Mouse (Mus musculus) intestine, embryonic 15.5 days (tissue): ENCODE results near the gene Tapbpl. TPM values are rescaled to one million over a fixed set of nuclear protein-coding genes. Genes with fewer than 3 reads are reported as not detected.

Experiments
- ATAC-seq: fragments of 200-750 bp; cut with Nextera tagmentation; 2 replicates; pipeline ENCODE4 v1.8.0; 2017; ENCODE audit warnings: moderate TSS enrichment, moderate library complexity
- H3K27ac ChIP-seq: fragments of 300-500 bp; sonication (generic); 2 replicates; pipeline ENCODE4 v1.5.1; 2015; ENCODE audit warnings: mild to moderate bottlenecking, inconsistent platforms
- H3K27me3 ChIP-seq: fragments of 300-500 bp; sonication (generic); replicated peaks from 2 replicates; pipeline ENCODE4 v1.6.1; 2015; ENCODE audit warnings: inconsistent platforms
- H3K36me3 ChIP-seq: fragments of 300-500 bp; sonication (generic); 2 replicates; pipeline ENCODE4 v1.6.1; 2015; ENCODE audit warnings: inconsistent platforms
- H3K4me1 ChIP-seq: fragments of 300-500 bp; sonication (generic); replicated peaks from 2 replicates; pipeline ENCODE4 v1.6.1; 2015; ENCODE audit warnings: inconsistent platforms
- H3K4me2 ChIP-seq: fragments of 300-500 bp; sonication (generic); replicated peaks from 2 replicates; pipeline ENCODE4 v1.6.1; 2015; ENCODE audit warnings: mild to moderate bottlenecking, inconsistent platforms
- H3K4me3 ChIP-seq: fragments of 300-500 bp; sonication (generic); replicated peaks from 2 replicates; pipeline ENCODE4 v1.5.1; 2015; ENCODE audit warnings: inconsistent platforms
- H3K9ac ChIP-seq: fragments of 300-500 bp; sonication (generic); 2 replicates; pipeline ENCODE4 v1.6.1; 2015; ENCODE audit warnings: inconsistent platforms
- H3K9me3 ChIP-seq: fragments of 300-500 bp; sonication (generic); 2 replicates; pipeline ENCODE4 v1.6.1; 2016; ENCODE audit warnings: inconsistent platforms
- WGBS: fragments of 180-500 bp; shearing (Covaris S2); methylation state at CpG from one replicate; pipeline ENCODE4 v1.1.7; 2015; 5-methylcytosine and 5-hydroxymethylcytosine counted together
- polyA plus RNA-seq: library from polyadenylated mRNA; unstranded; fragments of >200 nt; fragmentation: Nextera tagmentation; extraction: Ambion mirVana; gene quantifications from 2 replicates; pipeline ENCODE4 v1.2.1, GENCODE M21; 2015

Gene Tapbpl
- polyA plus RNA-seq, 1 experiment from 2014 or later, result 8.7 TPM

DNA sequence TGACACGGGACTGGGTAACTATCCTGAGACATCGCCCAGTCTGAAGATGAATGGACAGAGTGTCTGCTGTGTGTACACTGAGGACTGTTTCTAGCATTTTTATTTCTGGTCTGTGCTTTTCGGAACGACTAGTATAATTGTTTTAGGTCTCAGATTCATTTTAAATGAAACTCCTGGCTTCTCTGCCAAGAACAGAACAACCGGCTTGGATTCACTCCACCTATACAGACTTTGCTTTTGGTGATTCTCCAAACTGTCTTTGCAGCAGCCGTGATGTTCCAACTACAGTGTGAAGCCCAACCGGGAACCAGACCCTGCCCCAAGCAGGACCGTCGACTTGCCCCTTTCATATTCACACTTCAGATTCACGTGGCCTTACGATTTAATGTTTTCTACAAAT lies 13.8 kb downstream of the Tapbpl start:
- WGBS, result 86% methylated on average over 11 of the region's 11 CpGs
- Histone ChIP-seq H3K4me2 (no peak overlapping the region), H3K27ac (no peak overlapping the region), H3K4me1 (0 out of 2 replicates have a peak, but pooled peaks cover 3% of the 10 kb centered on the region), H3K4me3 (no peak overlapping the region), H3K9ac (no peak overlapping the region), H3K9me3 (no peaks in the 10 kb centered on the region), H3K27me3 (0 out of 2 replicates have a peak, but pooled peaks cover 3% of the 10 kb centered on the region), H3K36me3 (no peaks in the 10 kb centered on the region)
- no peak for ATAC-seq

DNA sequence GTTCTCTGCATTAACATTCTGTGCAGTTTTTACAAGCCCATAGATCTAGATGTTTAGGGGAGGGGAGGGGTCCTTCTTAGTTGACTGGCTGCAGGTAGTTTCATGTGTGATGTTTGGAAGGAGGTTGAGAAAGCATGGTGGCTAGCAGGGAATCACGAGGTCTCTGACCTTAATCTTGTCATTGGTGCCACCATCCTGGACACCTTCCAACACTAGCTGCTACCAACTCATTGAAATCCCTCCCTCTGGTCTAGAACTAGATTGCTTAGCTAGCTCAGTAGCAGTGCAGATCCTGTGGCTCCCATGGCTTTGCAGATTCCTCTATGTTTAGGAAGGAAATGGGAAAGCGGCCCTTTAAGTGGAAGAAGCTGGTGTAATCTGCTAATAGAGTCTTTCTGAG lies 14.8 kb downstream of the Tapbpl start:
- H3K9ac ChIP-seq, result no peak overlapping the region
- 0 out of 2 replicates have a peak, but pooled peaks cover 3% of the 10 kb centered on the region for H3K27me3 ChIP-seq
- H3K4me3 ChIP-seq, result no peak overlapping the region
- no peak overlapping the region for H3K4me2 ChIP-seq
- no peaks in the 10 kb centered on the region for H3K36me3 ChIP-seq
- H3K9me3 ChIP-seq, result no peaks in the 10 kb centered on the region
- 80% methylated on average over 2 of the region's 2 CpGs for WGBS
- ATAC-seq, result no peak
- no peak overlapping the region for H3K27ac ChIP-seq
- 0 out of 2 replicates have a peak, but pooled peaks cover 3% of the 10 kb centered on the region for H3K4me1 ChIP-seq

GRCm38 (mm10) chr6:125215148-125215954 lies 16.3 kb downstream of the Tapbpl start, which contains the start of gene Vamp1:
TSS of gene Vamp1 (plus strand) at chr6:125215551.
- under 1% methylated on average over 48 of the region's 48 CpGs for WGBS
- H3K9me3 ChIP-seq, result no peaks in the 10 kb centered on the region
- 0 out of 2 replicates have a peak, but pooled peaks cover 3% of the 10 kb centered on the region for H3K4me1 ChIP-seq
- H3K4me2 ChIP-seq, result peak within 1 kb of the TSS; percentile 92
- ATAC-seq, result peak; percentile 99
- peak within 1 kb of the TSS; percentile 71 for H3K27ac ChIP-seq
- 0 out of 2 replicates have a peak, but pooled peaks cover 3% of the 10 kb centered on the region for H3K27me3 ChIP-seq
- peak within 1 kb of the TSS; percentile 79 for H3K9ac ChIP-seq
- no peaks in the 10 kb centered on the region for H3K36me3 ChIP-seq
- peak within 1 kb of the TSS; percentile 73 for H3K4me3 ChIP-seq

- WGBS, result 78% methylated on average over 6 of the region's 6 CpGs
- Histone ChIP-seq H3K27ac (no peak overlapping the region), H3K9ac (no peak overlapping the region), H3K4me2 (no peak overlapping the region), H3K36me3 (no peaks in the 10 kb centered on the region), H3K27me3 (0 out of 2 replicates have a peak, but pooled peaks cover 3% of the 10 kb centered on the region), H3K4me1 (0 out of 2 replicates have a peak, but pooled peaks cover 3% of the 10 kb centered on the region), H3K4me3 (no peak overlapping the region), H3K9me3 (no peaks in the 10 kb centered on the region)
- ATAC-seq, result no peak
Measured at GRCm38 (mm10) chr6:125213715-125214114, 17.9 kb downstream of the Tapbpl start.

DNA sequence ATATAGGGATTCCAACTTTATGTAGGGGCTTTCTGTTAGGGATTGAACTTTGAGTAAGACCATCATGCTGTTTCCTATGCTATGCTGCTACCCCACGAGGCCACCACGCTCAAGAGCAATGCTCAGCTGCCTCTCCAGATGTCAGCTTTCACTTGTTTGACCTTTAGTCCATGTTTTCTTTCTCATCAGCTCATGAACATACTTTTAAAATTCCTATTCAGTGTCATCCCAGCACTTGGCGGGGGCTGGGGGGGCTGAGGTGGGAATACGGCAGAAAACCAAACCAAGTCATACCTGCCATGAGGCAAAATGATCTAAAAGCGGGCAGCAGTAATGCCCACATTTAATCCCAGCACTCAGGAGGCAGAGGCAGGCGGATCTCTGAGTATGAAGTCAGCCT lies 18.5 kb downstream of the Tapbpl start:
- Histone ChIP-seq H3K4me2 (no peak overlapping the region), H3K27me3 (0 out of 2 replicates have a peak, but pooled peaks cover 3% of the 10 kb centered on the region), H3K9ac (no peak overlapping the region), H3K27ac (no peak overlapping the region), H3K36me3 (no peaks in the 10 kb centered on the region), H3K4me3 (no peak overlapping the region), H3K9me3 (no peaks in the 10 kb centered on the region), H3K4me1 (0 out of 2 replicates have a peak, but pooled peaks cover 3% of the 10 kb centered on the region)
- ATAC-seq, result no peak
- WGBS, result 70% methylated on average over 6 of the region's 6 CpGs

DNA sequence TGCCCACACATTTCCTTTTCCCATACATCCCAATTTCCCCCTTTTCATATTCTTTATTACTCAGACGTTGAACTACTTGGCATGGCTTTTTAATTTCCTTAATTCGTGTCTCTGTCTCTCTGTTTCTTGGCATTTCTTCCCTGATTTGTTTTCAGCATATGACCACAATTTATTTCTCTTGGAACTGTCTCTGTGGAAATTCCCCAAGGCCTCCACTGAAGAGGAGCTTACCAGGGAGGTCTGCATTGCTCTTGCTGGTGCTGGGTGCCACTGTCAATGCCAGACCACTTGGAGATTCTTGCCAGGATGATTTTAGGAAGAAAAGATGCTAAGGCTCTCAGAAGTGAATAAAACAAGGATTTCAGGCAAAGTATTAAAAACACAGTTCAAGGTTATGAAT lies 19.0 kb downstream of the Tapbpl start:
- WGBS, result 35% methylated on average over 2 of the region's 2 CpGs
- ATAC-seq, result no peak

GRCm38 (mm10) chr6:125210436-125210835 lies 21.2 kb downstream of the Tapbpl start:
- H3K4me2 ChIP-seq, result no peak overlapping the region
- no peak overlapping the region for H3K4me3 ChIP-seq
- no peak overlapping the region for H3K9ac ChIP-seq
- ATAC-seq, result no peak
- no peaks in the 10 kb centered on the region for H3K36me3 ChIP-seq
- H3K4me1 ChIP-seq, result no peaks in the 10 kb centered on the region
- 81% methylated on average over 1 of the region's 1 CpGs for WGBS
- H3K9me3 ChIP-seq, result no peaks in the 10 kb centered on the region
- H3K27ac ChIP-seq, result no peak overlapping the region
- H3K27me3 ChIP-seq, result 0 out of 2 replicates have a peak, but pooled peaks cover 3% of the 10 kb centered on the region

More for the DNA sequence above, 19.0 kb downstream of the Tapbpl start:
- H3K27ac ChIP-seq, result no peak overlapping the region
- no peak overlapping the region for H3K4me2 ChIP-seq
- H3K36me3 ChIP-seq, result no peaks in the 10 kb centered on the region
- H3K27me3 ChIP-seq, result 0 out of 2 replicates have a peak, but pooled peaks cover 3% of the 10 kb centered on the region
- H3K9me3 ChIP-seq, result no peaks in the 10 kb centered on the region
- H3K9ac ChIP-seq, result no peak overlapping the region
- no peak overlapping the region for H3K4me3 ChIP-seq
- 0 out of 2 replicates have a peak, but pooled peaks cover 3% of the 10 kb centered on the region for H3K4me1 ChIP-seq

- Histone ChIP-seq H3K27me3 (no peaks in the 10 kb centered on the region), H3K36me3 (no peaks in the 10 kb centered on the region), H3K27ac (no peak overlapping the region), H3K4me2 (no peak overlapping the region), H3K4me1 (no peaks in the 10 kb centered on the region; the same call in 1 of the 2 replicates), H3K9ac (no peak overlapping the region), H3K4me3 (no peak overlapping the region), H3K9me3 (no peaks in the 10 kb centered on the region)
- WGBS, result 83% methylated on average over 5 of the region's 5 CpGs
- no peak for ATAC-seq
Measured at GRCm38 (mm10) chr6:125197166-125197565, 34.5 kb downstream of the Tapbpl start.

DNA sequence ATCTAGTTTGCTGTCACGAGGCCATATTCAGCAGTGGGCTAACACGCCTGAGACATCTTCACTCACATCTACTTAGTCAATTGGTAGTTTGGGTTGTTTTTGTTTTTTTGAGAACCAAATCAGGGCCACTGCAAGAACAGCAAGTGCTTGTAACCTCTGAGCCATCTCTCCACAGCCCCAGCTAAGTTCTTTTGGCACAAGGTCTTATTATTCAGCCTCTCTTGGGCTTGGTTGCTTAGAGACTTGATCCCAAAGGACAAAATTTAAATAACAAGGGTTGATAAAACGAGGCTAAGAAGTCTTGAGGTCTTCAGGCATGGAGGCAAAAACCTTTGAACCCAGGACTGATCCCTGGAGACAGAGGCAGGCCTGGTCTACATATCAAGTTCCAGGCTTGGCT lies 35.4 kb downstream of the Tapbpl start:
- no peaks in the 10 kb centered on the region; the same call in 1 of the 2 replicates for H3K4me1 ChIP-seq
- ATAC-seq, result no peak
- no peak overlapping the region for H3K27ac ChIP-seq
- H3K27me3 ChIP-seq, result no peaks in the 10 kb centered on the region
- no peak overlapping the region for H3K4me3 ChIP-seq
- H3K4me2 ChIP-seq, result no peak overlapping the region
- 80% methylated on average over 3 of the region's 3 CpGs for WGBS
- H3K9me3 ChIP-seq, result no peaks in the 10 kb centered on the region
- H3K9ac ChIP-seq, result no peak overlapping the region
- H3K36me3 ChIP-seq, result no peaks in the 10 kb centered on the region

GRCm38 (mm10) chr6:125195541-125196075 lies 36.1 kb downstream of the Tapbpl start:
- Histone ChIP-seq H3K4me2 (no peak overlapping the region), H3K9me3 (no peaks in the 10 kb centered on the region), H3K27ac (no peak overlapping the region), H3K9ac (no peak overlapping the region), H3K4me3 (no peak overlapping the region), H3K36me3 (no peaks in the 10 kb centered on the region), H3K4me1 (no peaks in the 10 kb centered on the region; the same call in 1 of the 2 replicates), H3K27me3 (no peaks in the 10 kb centered on the region)
- ATAC-seq, result no peak
- WGBS, result 26% methylated on average over 1 of the region's 1 CpGs

- no peak overlapping the region for H3K9ac ChIP-seq
- no peaks in the 10 kb centered on the region for H3K27me3 ChIP-seq
- no peak for ATAC-seq
- no peaks in the 10 kb centered on the region; the same call in 1 of the 2 replicates for H3K4me1 ChIP-seq
- no peak overlapping the region for H3K4me2 ChIP-seq
- peaks cover 10% of the 10 kb centered on the region; the same call in 1 of the 2 replicates for H3K36me3 ChIP-seq
- WGBS, result 59% methylated on average over 7 of the region's 7 CpGs
- H3K27ac ChIP-seq, result no peak overlapping the region
- H3K9me3 ChIP-seq, result no peaks in the 10 kb centered on the region
- H3K4me3 ChIP-seq, result no peak overlapping the region
Measured at GRCm38 (mm10) chr6:125193390-125193789, 38.3 kb downstream of the Tapbpl start.

GRCm38 (mm10) chr6:125192841-125193240 lies 38.8 kb downstream of the Tapbpl start:
- no peaks in the 10 kb centered on the region for H3K27me3 ChIP-seq
- peak overlapping the region; percentile 100; the same call in 1 of the 2 replicates for H3K27ac ChIP-seq
- ATAC-seq, result no peak
- 36% methylated on average over 5 of the region's 5 CpGs for WGBS
- no peaks in the 10 kb centered on the region; the same call in 1 of the 2 replicates for H3K4me1 ChIP-seq
- peak overlapping the region; percentile 70 for H3K4me3 ChIP-seq
- H3K9me3 ChIP-seq, result no peaks in the 10 kb centered on the region
- peak overlapping the region; percentile 72 for H3K9ac ChIP-seq
- H3K4me2 ChIP-seq, result peak overlapping the region; percentile 71
- H3K36me3 ChIP-seq, result peaks cover 14% of the 10 kb centered on the region; the same call in 1 of the 2 replicates
